Mouse (Mus musculus) v-Abl transformed pro-B cells (cell line): Measurements from ENCODE around the gene Thada.

ENCODE experiments used
- in situ Hi-C, 2 experiments: fragments of 400-800 bp; cut with MboI; formaldehyde crosslinking; loops; one replicate each; pipeline ENCODE4 v1.15.1; 2025; ENCODE audit not compliant: unreplicated experiment in 2 of 2

The Thada gene

GRCm38 (mm10) chr17:84271566-84272202 is 194.3 kb downstream of the Thada start:
- in situ Hi-C loops: no loop called here

DNA sequence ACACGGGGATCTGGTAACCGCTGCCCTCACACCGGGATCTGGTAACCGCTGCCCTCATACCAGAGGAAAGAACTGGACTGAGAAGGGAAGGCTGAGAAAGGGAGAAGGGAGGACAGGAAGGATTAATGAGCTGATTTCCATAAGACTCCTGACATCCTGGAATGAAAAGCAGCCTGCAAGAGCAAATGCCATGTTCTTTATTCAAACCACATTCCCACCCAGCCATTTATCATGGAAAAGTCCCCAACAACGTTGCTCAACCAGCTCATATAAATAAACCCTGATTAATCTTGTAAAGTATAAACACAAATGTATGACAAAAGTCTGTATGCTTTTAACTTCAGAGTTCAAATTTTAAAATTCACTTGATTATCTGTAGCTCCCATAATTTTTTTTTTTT is 196.3 kb downstream of the Thada start:
- in situ Hi-C loops: no loop called here

DNA sequence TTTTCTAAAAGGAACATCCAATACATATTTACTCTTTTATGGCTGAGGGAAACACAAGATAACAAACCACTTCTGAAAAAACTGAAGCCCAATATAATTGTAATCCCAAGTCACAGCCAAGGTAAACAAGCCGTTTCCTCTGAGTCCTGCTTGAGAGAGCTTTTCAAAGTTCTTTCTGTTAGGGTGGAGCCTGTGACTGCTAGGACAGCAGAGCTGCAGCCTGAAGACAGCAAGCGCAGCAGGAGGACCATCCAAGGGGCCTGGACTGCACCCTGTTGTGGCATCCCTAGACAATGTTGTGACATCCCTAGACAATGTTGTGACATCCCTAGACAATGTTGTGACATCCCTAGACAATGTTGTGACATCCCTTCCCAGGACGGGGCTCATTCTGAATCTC is 197.6 kb downstream of the Thada start:
- in situ Hi-C loops: no loop called here

GRCm38 (mm10) chr17:84267456-84268074 is 198.4 kb downstream of the Thada start:
- in situ Hi-C loops: no loop called here

DNA sequence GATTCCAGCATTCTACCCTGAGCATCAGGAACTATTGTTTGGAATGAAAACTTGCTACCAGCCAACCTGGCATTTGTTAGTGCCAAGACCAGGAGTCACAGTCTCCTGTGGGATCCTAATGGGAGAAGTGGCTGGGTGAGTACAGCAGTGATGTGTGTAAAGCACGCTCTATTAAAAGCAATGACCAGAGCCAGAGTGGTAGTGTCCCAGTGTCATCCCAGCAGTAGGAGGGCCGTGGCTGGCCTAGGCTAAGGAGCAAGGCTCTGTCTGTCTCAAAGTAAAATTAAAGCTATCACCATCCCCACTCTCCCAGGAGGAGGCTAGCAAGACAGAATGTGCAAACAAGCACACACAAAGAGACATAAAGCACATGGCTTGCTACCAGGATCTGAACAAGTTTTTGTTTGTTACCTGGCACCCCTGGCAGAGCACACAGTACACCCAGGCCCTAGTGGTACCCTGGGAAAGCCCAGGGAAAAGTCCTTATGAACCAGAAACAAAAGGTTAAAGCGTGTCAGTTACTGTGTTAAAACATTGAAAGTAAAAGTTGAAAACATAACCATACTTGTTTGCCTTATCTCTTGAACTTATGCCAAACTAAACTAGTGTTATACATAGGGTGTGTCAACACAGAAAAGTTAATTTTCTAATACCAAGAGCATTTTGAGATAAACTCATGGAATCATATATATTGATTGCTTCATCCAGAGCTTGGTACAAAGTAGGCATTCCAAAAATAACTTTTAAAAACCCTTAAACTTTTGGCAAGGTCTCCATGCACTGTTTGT is 199.7 kb downstream of the Thada start:
- in situ Hi-C loops: no loop called here

DNA sequence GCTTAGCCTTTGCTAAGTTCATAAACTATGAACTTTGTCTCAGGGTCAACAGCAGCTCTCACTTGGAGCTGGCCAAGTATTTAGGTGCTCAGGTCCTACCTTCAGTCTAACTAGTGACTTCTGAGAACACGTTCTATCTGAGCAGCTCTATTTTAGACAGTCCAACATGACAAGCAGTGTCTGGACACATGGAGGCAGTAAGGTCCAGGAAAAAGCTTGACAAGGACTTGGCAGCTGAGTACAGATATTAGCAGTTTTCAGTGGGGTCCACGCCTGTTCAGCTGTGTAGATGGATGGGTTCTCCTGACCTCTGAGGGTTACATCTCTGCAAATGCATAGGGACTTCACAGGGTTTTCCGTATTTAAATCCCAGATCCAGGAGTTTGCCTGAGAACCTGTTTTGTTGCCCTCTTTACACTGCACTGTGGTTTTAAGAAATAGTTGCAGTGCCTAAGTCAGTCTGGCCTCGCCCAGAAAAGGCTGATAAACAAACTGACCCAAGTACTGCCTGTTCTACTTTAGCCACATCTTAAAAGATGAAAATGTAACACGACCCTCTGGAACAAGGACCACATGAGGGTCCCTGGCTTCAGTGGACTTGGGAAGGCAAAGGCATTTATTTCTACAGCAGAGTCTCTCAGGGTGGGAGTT is 200.4 kb downstream of the Thada start:
- in situ Hi-C loops: no loop called here

- in situ Hi-C loops: no loop called here
Observed at GRCm38 (mm10) chr17:84264305-84264704, 201.7 kb downstream of the Thada start.

DNA sequence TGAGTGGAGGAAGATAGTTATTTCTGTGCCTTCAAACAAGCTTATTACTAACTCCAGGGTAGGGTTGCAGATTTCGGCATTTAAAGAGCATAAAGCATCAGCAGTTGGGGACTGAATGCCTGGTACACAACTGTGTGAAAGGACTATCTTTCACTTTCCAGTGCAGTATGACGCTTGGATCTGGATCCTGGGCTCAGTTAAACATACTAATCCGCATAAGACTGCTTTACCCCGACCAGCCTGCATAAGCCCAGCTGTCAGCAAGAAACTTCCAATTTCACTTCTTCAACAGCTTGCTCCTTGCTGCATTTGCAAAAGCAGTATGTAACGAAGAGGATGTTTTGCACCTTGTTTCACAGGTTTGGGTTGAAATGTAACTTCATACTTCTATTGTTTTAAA is 202.4 kb downstream of the Thada start:
- in situ Hi-C loops: no loop called here

DNA sequence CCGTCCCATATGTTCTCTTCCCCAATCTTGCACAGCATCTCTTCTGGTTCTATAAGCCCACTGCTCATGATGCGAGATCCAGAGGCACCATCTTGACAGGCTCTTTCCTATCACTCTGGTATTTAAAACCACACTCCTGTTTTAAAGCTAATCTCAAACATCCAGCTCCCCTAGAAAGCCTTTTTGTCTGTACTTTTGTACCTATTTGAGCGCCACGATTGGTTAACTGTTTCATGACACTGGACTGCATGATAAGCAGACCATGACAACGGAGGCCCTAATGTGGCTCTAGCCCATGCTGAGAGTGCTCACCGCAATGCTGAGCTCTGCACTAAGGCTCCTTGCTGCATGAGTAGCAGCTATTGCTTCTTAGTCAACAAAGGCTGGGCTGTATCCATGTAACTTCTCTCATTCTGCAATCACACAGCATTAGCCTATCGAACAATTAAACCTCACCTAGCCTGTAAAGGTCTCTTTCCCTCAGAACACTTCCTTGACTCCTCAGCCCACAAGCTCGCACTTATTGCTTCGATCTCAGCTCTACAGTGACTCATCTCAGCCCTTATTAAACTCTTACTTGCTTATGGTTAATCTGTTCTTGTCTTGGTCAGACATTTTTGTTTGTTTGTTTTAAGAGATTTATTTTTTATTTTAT is 203.6 kb downstream of the Thada start:
- in situ Hi-C loops: no loop called here

DNA sequence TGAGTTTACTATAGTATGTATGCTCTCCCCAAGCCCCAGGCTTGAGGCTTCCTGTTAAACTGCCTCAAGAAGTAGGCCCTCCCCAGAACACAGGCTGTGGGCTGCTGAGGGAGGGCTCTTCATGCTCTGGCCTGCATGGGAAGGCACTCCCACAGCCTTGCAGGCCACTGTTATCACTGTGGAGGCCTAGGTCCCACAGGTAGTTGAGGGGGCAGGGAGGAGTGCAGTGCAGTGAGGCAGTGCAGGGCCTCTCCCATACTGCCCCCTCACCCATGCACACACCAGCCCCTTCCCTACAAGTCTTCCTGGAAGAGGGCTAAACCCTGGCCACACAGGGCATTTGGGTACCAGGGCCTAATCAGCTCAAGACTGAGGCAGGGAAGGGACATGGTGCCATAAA is 205.0 kb downstream of the Thada start:
- in situ Hi-C loops: no loop called here

- in situ Hi-C loops: no loop called here
Observed at GRCm38 (mm10) chr17:84260226-84260625, 205.8 kb downstream of the Thada start.

GRCm38 (mm10) chr17:84258638-84259261 is 207.3 kb downstream of the Thada start:
- in situ Hi-C loops: no loop called here

GRCm38 (mm10) chr17:84257927-84258532 is 208.0 kb downstream of the Thada start:
- in situ Hi-C loops: no loop called here

- in situ Hi-C loops: no loop called here
Observed at GRCm38 (mm10) chr17:84256278-84256819, 209.7 kb downstream of the Thada start.

DNA sequence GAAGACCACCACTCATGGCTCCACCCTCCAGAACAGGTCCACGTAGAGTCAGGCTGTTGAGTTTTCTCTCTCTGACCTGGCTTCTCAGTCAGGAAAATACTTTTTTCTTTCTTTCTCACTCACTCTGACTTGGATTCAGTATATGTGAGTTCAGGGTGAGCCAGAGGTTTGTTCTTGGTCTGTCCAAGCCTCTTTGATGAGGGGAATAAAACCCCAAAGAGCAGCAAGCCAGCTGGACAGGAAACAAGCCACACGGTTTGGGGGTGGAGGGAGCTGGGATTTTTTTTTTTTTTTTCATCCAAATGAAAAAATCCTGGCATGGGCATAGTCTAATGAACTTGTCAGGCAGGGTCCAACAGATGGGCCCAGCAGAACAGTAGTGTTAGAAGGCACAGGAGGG is 210.2 kb downstream of the Thada start:
- in situ Hi-C loops: no loop called here

DNA sequence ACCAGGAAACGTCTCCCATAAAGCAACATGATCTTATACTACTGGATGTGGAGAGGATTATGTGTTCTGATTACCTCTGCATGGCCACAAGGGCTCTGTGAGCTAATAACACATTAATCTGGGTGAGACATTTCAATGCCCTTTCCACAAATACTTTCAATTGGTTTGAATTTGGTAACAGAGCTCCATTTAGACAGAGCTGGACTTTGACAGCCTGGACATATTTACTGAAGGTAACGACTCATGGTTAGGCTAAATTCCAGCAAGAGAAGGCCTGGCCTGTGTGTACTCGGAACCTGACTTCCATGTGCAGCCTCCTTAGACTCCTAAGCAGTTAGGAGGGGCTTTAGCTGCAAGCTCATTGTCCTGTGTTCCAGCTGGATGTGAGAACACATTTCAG is 214.6 kb downstream of the Thada start:
- in situ Hi-C loops: no loop called here

DNA sequence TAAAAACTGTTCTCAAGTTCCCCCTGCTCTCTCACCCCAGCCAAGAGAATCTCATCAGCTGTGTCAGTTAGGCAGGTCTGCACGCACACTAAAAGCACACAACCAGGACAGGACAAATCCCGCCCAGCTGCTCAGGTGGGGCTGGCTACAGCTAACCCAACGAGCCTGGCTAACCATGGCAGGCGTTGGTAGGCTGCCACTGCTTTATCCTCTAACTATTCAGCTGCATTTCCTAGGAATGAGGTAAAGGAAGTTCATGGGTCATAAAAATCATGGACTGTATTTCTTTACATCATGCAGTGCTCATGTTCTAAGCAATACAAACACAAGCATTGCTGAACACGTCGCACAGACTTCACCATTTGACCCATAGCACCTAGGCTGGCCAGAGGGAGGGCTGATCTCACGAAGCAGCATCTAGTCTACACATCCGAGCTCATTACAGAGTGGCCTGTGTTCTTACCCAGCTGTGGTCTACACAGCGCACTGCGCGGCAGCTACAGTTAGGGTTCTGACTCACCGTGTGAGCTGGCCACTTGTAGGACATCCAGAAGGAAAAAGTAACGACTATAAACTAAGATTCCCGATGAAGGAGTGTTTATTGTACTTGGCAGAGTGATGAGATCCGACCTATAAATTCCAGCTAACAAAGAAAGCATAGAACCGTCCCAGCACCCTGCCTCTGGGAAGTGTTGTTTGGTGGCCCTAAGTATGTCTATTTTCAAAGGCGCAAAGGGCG is 221.7 kb downstream of the Thada start:
- in situ Hi-C loops: no loop called here

DNA sequence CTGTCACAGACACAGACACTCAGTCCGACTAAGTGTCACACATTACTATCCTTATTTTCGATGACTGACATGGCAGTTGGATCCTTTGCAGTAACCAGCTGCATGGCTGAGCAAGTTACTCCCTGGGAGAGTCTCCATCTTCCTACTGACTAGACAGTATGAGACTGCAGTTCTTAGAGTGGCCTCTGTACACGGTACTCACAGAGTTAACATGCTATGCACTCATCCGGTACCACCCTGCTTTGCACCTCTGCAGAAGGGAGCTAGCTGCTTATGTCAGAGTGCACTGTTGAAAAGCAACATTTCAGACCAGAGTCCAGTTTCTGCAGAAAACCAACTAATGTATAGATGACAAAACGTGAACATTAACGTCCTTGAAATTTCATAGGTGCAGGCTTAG is 222.2 kb downstream of the Thada start:
- in situ Hi-C loops: no loop called here

- in situ Hi-C loops: no loop called here
Observed at GRCm38 (mm10) chr17:84241308-84241957, 224.6 kb downstream of the Thada start.
